Mouse (Mus musculus) lung, postnatal 0 days (tissue): ENCODE results near the gene Trim10. TPM values are rescaled to one million over a fixed set of nuclear protein-coding genes. Genes with fewer than 3 reads are reported as not detected.
"Not testable (repeated sequence)": the region's sequence is repeated elsewhere in the genome, so short reads cannot be mapped to it uniquely, and the experiment has no call there.

ENCODE experiments used
- ATAC-seq: fragments of 200-750 bp; cut with Nextera tagmentation; 2 replicates; pipeline ENCODE4 v1.8.0; 2017; ENCODE audit warnings: moderate library complexity
- DNase-seq: peaks from one replicate; pipeline ENCODE4 v3.0.0-alpha.2; 2016; ENCODE audit warnings: low spot score
- H3K27ac ChIP-seq: fragments of 300-500 bp; sonication (generic); 2 replicates; pipeline ENCODE4 v1.5.1; 2014; ENCODE audit warnings: antibody characterized with exemption, mild to moderate bottlenecking, low read length, mixed read lengths
- H3K27me3 ChIP-seq: fragments of 300-500 bp; sonication (generic); replicated peaks from 2 replicates; pipeline ENCODE4 v1.6.1; 2014; ENCODE audit warnings: low read length, mixed read lengths; ENCODE audit not compliant: insufficient read depth
- H3K36me3 ChIP-seq: fragments of 300-500 bp; sonication (generic); 2 replicates; pipeline ENCODE4 v1.6.1; 2014; ENCODE audit warnings: low read length, mixed read lengths; ENCODE audit not compliant: insufficient read depth
- H3K4me1 ChIP-seq: fragments of 300-500 bp; sonication (generic); 2 replicates; pipeline ENCODE4 v1.6.1; 2014; ENCODE audit warnings: antibody characterized with exemption, low read depth, low read length, mixed read lengths; ENCODE audit not compliant: insufficient read depth
- H3K4me2 ChIP-seq: fragments of 300-500 bp; sonication (generic); replicated peaks from 2 replicates; pipeline ENCODE4 v1.6.1; 2014; ENCODE audit warnings: low read depth, mild to moderate bottlenecking, low read length, moderate library complexity, mixed read lengths
- H3K4me3 ChIP-seq: fragments of 300-500 bp; sonication (generic); 2 replicates; pipeline ENCODE4 v1.5.1; 2014; ENCODE audit warnings: low read depth, low read length
- H3K9ac ChIP-seq: fragments of 300-500 bp; sonication (generic); replicated peaks from 2 replicates; pipeline ENCODE4 v1.6.1; 2014; ENCODE audit warnings: low read depth, mild to moderate bottlenecking
- H3K9me3 ChIP-seq: fragments of 300-500 bp; sonication (generic); 2 replicates; pipeline ENCODE4 v1.6.1; 2016; ENCODE audit warnings: low read length, mixed read lengths
- CTCF ChIP-seq: IDR thresholded peaks from 2 replicates; pipeline ENCODE4 v1.5.1; 2016; ENCODE audit warnings: antibody characterized with exemption, mild to moderate bottlenecking
- EP300 ChIP-seq: IDR thresholded peaks from 2 replicates; pipeline ENCODE4 v1.6.1; 2016; ENCODE audit warnings: antibody characterized with exemption, mild to moderate bottlenecking, control low read depth
- WGBS: fragments of 180-500 bp; shearing (Covaris S2); extraction: QIAGEN DNeasy Blood & Tissue Kit; methylation state at CpG from one replicate; pipeline ENCODE4 v1.1.7; 2014; 5-methylcytosine and 5-hydroxymethylcytosine counted together
- polyA plus RNA-seq: library from polyadenylated mRNA; unstranded; fragments of >200 nt; fragmentation: Nextera tagmentation; extraction: Ambion mirVana; gene quantifications from 2 replicates; pipeline ENCODE4 v1.2.1, GENCODE M21; 2015

Gene Trim10
- polyA plus RNA-seq, 1 experiment from 2014 or later: 3.6 TPM

- Histone ChIP-seq H3K27me3 (peaks cover 10% of the 10 kb centered on the region; the same call in 1 of the 2 replicates), H3K4me3 (no peak overlapping the region), H3K9ac (no peak overlapping the region), H3K4me2 (no peak overlapping the region), H3K27ac (no peak overlapping the region), H3K4me1 (0 out of 2 replicates have a peak, but pooled peaks cover 2% of the 10 kb centered on the region), H3K9me3 (no peaks in the 10 kb centered on the region), H3K36me3 (no peaks in the 10 kb centered on the region)
- ATAC-seq: no peak
- TF ChIP-seq CTCF: no peak
- TF ChIP-seq EP300: no peak
- no peak for DNase-seq
- 74% methylated on average over 2 of the region's 2 CpGs for WGBS
These were observed 538 bp upstream of the Trim10 start for GRCm38 (mm10) chr17:36868836-36869235.

- no peaks in the 10 kb centered on the region for H3K36me3 ChIP-seq
- 0 out of 2 replicates have a peak, but pooled peaks cover 2% of the 10 kb centered on the region for H3K4me1 ChIP-seq
- DNase-seq (peak; percentile 19), ATAC-seq (no peak; the same call in 1 of the 2 replicates)
- no peaks in the 10 kb centered on the region for H3K9me3 ChIP-seq
- TF ChIP-seq CTCF (no peak), EP300 (no peak)
- H3K4me3 ChIP-seq: no peak overlapping the region
- no peak overlapping the region for H3K4me2 ChIP-seq
- H3K27me3 ChIP-seq: peaks cover 10% of the 10 kb centered on the region; the same call in 1 of the 2 replicates
- H3K27ac ChIP-seq: no peak overlapping the region
- no peak overlapping the region; the same call in 1 of the 2 replicates for H3K9ac ChIP-seq
- 56% methylated on average over 25 of the region's 25 CpGs for WGBS
These were observed 809 bp downstream of the Trim10 start for GRCm38 (mm10) chr17:36869955-36870810.

GRCm38 (mm10) chr17:36874636-36875035 is 5.3 kb downstream of the Trim10 start:
- Histone ChIP-seq H3K36me3 (no peaks in the 10 kb centered on the region), H3K4me1 (no peaks in the 10 kb centered on the region), H3K27me3 (no peaks in the 10 kb centered on the region), H3K4me2 (no peak overlapping the region), H3K4me3 (no peak overlapping the region), H3K27ac (no peak overlapping the region), H3K9ac (no peak overlapping the region), H3K9me3 (no peaks in the 10 kb centered on the region)
- DNase-seq (peak; percentile 26), ATAC-seq (peak; percentile 6; the same call in 1 of the 2 replicates)
- TF ChIP-seq CTCF (no peak), EP300 (no peak)
- 23% methylated on average over 4 of the region's 4 CpGs for WGBS

GRCm38 (mm10) chr17:36883350-36883749 is 14.0 kb downstream of the Trim10 start:
- H3K4me2 ChIP-seq: no peak overlapping the region
- H3K4me1 ChIP-seq: no peaks in the 10 kb centered on the region
- no peak overlapping the region for H3K4me3 ChIP-seq
- H3K9ac ChIP-seq: no peak overlapping the region
- no peak overlapping the region for H3K27ac ChIP-seq
- DNase-seq: peak; percentile 64
- 31% methylated on average over 2 of the region's 2 CpGs for WGBS
- no peaks in the 10 kb centered on the region for H3K9me3 ChIP-seq
- no peak for TF ChIP-seq EP300
- no peak for TF ChIP-seq CTCF
- ATAC-seq: peak; percentile 64
- H3K36me3 ChIP-seq: no peaks in the 10 kb centered on the region
- no peaks in the 10 kb centered on the region for H3K27me3 ChIP-seq

DNA sequence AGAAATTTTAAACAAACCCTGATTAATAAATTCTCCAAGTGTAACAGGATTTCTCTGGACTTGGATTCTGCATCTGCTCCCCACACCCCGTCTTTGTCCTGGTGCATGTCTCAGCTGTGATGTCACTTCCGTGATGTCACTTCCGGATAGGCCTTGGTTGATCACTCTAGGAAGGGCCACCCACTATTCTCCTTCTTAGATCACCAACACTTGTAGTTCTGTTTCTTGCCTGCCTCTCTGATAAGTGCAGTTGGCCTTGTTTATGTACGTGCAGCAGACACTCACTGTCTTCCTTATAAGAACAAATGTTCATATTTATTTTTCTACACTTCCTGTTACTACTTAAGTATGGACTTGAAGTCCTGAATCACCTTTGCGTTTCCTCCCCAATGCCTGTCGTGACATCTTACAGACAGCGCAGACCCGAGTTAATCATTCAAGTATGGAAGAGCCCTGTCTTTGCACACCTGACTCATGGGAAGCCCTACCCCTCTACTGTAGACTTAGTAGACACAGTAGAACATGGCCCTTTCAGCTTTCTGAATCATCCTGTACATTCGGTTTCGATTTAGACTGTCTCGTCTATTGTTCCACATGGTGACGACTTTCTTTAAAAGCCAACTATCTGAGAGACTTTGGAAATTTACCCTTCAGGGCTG is 15.9 kb downstream of the Trim10 start:
- no peak for TF ChIP-seq EP300
- no peak for TF ChIP-seq CTCF
- H3K9me3 ChIP-seq: no peaks in the 10 kb centered on the region
- H3K9ac ChIP-seq: no peak overlapping the region
- no peak for DNase-seq
- ATAC-seq: no peak
- no peaks in the 10 kb centered on the region for H3K27me3 ChIP-seq
- H3K27ac ChIP-seq: no peak overlapping the region
- WGBS: 81% methylated on average over 12 of the region's 12 CpGs
- H3K4me3 ChIP-seq: no peak overlapping the region
- H3K36me3 ChIP-seq: no peaks in the 10 kb centered on the region
- no peak overlapping the region for H3K4me2 ChIP-seq
- H3K4me1 ChIP-seq: no peaks in the 10 kb centered on the region

- WGBS: 87% methylated on average over 5 of the region's 5 CpGs
- H3K4me1 ChIP-seq: no peaks in the 10 kb centered on the region
- DNase-seq (no peak), ATAC-seq (no peak)
- no peak for TF ChIP-seq EP300
- TF ChIP-seq CTCF: no peak
- no peak within 1 kb of the TSS for H3K9ac ChIP-seq
- no peak within 1 kb of the TSS for H3K27ac ChIP-seq
- H3K4me2 ChIP-seq: no peak within 1 kb of the TSS
- H3K36me3 ChIP-seq: no peaks in the 10 kb centered on the region
- no peaks in the 10 kb centered on the region for H3K27me3 ChIP-seq
- no peaks in the 10 kb centered on the region for H3K9me3 ChIP-seq
- no peak within 1 kb of the TSS for H3K4me3 ChIP-seq
These were observed 20.9 kb downstream of the Trim10 start, which contains the start of gene Trim40 for GRCm38 (mm10) chr17:36890073-36890903. Gene Trim40 (minus strand): TSS chr17:36890123.

GRCm38 (mm10) chr17:36891496-36891895 is 22.1 kb downstream of the Trim10 start:
- H3K9me3 ChIP-seq, ATAC-seq, H3K27me3 ChIP-seq, H3K9ac ChIP-seq, H3K4me2 ChIP-seq, DNase-seq, H3K4me1 ChIP-seq, H3K36me3 ChIP-seq, H3K4me3 ChIP-seq, H3K27ac ChIP-seq: not testable (repeated sequence)
- WGBS: 75% methylated on average over 1 of the region's 1 CpGs
